Mouse (Mus musculus) lung, postnatal 36 days (tissue): ENCODE measurements at regions not wholly inside any gene's neighbourhood (a gene's known extent, or its start where the extent isn't known, plus 50 kb on each side); places are given as distances from the start of the nearest gene placed in this dataset.

Experiments
- DNase-seq: peaks from one replicate; pipeline ENCODE4 v3.0.0; 2022; ENCODE audit warnings: mixed read lengths

DNA sequence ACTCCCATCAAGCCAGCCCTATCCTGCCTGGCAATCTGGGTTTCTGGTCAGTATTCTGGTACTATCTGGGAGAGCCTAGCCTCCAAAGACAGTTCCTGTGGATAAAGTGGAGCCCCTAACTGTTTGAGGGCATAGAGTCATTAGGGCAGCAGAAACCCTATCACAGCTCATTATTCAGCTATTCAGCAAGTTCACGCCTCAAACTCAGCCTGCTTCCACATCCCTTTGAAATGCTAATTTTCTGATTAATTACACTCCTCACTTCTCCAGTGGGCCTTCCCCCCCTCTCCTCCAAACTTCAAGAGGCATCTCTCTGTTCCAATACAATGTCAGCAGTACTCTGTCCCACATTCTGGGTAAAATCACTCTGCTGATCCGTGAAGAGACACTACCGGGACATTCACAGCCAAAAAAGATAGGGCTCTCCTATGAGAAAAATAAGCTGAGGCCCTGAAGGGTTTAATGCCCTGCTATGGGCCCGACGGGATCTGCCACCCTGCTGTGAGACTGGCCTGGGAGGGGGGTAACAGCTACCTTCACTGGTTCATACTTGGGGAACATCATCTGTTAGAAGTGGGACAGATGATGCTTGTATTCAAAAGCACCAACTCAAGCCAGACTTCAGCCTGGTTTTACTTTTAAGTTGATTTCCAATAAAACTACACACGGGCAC is 220.0 kb upstream of the Zdhhc25 start:
- DNase-seq: no peak

DNA sequence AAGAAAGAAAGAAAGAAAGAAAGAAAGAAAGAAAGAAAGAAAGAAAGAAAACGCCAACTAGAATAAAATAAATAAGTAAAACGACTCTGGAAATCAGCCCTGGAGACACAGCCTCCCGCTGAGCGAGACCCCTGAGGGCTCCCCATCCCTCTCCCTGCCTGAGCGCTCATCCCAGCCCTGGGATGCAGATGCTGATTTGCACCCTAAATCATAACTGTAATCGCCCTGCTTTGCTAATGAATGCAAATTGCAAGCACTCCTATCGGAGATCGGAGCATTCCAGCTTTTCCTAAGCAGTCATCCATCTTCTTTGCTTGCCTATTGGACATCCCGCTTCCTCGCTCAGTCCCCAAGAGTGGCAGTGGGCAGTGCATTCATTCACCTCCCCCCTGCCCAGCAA is 218.7 kb upstream of the Zdhhc25 start:
- DNase-seq: no peak

DNA sequence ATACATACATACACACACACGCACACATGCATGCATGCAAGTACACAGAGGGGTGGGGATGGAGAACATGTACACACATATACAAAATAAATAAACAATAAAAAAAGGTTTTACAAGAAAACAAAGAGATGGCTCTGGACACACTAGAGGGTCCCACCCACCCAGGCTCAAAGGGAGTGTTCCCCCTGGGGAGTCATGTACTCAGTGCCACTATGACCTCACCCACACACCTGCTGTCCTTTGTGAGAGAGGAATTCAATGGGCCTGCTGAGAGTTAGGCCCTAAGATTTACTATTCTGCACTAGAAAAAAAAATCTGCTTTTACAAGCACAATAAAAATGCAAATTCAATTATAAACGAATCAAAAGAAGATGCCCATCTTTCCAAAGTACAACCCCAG is 214.2 kb upstream of the Zdhhc25 start:
- DNase-seq: no peak

DNA sequence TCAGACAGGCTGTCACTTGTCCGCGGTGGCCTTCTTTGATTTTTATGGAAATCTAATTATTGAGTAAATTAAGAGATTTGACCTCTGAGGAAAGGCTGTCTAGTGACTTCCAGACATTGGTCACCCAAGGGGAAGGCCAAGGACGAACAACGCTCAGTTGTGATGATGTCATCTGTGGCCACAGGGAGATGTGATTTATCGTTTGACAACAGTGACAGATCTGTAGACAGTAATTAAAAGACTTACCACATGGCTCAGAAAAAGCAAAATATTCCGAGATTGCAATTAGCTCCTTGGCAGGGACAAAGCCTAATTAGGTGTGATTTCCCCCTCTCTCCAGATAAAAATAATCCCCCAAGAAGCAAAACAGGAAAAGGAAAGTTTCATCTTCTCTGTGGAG is 213.4 kb upstream of the Zdhhc25 start:
- no peak for DNase-seq

DNA sequence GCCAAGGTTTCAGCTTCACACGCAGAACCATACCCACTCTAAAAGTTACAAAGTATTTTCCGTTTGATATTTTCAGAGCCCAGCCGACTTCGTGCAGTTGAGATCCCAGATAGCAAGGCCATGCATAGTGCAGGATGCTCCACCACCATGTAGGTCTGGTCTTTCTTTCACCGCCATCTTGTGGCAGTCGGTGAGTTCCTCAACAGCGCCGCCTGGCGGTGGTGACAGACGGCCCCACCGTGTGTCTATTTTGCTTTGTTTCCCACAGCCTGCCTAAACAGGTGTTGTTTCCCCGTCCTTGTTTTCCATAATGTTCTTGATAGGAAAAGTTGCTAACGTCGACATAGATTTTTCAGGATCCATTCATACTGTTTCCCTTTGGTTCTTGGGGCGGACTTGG is 208.3 kb upstream of the Zdhhc25 start:
- no peak for DNase-seq

DNA sequence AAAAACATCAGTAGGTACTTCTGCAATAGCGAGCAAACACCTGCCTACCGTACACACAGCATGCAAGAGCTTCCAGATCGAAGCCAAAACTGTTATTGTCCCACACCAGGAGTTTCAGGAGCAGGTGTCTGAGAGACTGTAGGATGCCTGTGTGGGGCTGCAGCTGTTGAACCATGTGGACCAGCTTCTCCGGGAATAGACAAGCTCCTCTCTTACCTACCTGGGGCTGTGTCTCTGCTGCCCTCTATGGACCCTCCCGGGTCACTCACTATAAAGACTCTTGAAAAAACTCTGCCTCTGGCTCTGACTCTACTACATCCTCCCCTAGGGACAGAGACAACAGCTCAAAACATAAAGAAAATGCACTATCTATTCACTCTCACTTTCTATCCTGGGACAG is 201.0 kb upstream of the Zdhhc25 start:
- DNase-seq: no peak

DNA sequence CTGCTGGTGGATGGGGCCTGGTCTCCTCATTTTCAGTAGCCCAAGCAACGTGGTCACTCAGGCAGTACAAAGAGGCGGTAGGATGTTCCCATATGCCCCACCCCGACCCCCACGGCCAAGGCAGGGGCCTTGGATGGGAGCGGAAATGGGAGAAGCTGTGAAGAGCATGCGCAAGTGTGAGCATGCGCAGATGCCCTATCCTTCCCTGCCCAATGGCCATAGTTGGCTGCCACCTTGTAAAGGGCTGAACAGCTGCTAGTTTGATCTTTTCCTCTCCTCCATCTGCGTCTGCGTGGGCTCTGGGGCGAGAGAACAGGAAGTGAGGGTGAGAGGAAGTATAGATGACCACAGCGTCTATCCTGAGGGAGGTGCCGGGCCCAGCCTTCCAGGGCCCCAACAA is 200.1 kb upstream of the Zdhhc25 start:
- DNase-seq: no peak

DNA sequence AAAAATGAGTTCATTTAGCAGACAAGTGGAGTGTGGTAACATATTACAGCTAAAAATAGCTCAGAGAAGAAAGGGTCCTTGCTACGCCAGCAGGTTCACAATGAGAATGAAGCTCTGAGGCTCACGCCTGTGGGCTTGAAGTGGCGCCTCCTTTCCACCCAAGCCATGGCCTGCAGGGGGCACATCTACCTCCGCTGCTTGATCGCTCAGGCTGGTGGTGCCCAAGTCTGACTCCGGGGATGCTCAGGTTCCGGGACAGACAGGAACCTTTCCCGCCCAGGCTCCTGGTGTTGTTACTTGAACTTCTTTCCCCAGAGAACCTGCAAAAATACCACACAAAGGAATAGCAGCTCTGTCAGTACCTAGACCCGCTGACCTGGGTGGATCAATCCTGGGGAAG is 199.3 kb upstream of the Zdhhc25 start:
- no peak for DNase-seq

DNA sequence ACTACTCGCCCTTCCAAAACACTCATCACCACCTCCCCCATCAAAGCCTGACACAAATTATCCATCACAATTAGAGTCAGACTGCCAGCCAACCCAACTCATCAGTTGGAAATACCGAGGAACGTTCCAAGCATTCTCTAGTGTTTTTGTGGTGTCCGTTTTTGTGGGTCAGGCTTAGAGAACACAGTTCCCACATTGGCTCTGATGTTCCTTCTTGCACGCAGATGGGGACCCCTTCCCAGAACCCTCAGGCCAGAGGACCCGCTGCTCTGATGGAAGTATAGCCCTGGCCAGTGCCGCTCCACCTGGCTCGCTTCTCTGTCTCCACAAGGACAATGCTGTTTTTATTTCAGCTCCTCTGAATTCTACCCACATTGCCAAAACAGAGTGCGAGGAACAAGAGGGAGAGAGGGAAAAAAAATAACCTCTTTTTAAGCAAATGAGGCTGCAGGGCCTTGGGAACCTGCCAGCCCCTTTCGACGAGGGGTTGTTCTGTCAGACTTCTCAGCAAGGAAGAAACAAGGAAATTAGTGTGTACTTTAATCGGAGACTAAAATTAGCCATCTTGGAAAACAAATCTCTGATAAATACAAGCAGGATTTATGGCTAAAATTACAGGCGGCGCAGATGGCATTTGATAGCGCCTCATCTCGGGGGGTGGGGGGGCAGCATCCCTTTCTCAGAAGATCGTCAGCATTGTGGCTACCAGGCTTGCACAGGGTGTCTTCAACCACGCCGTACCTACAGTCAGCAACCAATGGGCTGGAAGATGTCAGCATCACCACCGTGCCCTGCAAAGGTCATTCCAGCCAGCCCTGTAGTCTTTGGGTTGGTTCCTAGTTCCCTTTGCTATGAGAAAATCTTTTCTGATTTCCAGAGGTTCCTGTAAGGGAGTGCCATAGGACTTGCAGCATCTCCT is 191.4 kb upstream of the Zdhhc25 start:
- no peak for DNase-seq

DNA sequence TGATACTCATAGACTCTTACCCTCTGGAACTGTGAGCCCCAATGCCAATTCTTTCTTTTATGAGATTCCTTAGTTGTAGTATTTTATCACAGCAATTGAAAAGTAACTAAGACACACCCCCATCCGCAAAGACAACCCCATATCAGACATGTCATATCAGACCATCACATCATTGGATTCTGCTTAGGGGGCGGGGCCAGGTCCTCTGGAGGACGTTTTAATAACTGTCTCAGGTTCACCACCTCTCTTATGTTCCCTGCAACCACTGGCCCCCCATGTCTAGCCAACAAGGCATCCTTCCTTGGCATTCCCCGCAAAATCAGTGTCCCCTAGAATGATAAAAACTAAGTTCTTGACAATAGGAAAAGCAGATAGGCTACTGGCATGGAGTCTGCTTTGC is 185.9 kb upstream of the Zdhhc25 start:
- DNase-seq: no peak

DNA sequence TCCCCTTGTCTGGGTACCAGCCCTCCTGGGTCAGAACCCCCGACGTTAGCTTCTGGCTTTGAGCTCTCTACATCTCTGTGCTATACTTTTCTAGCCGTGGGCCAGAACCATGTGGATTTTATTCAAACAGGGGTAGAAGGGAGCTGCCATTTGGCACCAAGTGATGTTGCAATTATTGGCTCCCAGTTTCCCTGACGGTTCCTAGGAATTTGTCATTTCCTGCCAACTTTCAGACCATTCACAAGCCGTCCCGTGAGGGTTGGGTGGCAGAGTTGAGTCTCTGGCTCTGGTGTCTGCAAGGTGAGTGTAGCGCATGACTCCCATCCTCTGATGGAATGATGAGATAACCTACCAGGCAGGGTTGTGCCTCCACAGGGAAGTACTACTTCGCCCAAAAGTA is 181.2 kb upstream of the Zdhhc25 start:
- DNase-seq: no peak

DNA sequence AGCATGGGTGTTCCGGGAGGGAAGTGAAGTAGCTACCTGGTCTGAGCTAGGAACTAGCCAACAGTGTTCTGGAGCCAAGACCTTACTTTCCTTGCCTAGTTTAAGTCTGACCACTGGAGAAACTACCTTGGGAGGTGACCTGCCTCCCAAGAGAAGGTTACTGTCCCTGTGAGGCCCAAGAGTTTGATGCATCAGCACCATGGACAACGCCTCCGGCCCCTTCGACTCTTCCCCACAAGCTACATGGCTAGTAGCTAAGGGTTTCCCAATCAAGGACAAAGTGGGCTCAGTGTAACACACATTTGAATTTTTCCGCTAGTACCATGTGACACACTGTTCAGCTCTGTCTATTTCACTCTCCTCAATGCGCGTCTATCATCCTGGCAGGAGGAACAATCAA is 171.7 kb upstream of the Zdhhc25 start:
- DNase-seq: no peak

DNA sequence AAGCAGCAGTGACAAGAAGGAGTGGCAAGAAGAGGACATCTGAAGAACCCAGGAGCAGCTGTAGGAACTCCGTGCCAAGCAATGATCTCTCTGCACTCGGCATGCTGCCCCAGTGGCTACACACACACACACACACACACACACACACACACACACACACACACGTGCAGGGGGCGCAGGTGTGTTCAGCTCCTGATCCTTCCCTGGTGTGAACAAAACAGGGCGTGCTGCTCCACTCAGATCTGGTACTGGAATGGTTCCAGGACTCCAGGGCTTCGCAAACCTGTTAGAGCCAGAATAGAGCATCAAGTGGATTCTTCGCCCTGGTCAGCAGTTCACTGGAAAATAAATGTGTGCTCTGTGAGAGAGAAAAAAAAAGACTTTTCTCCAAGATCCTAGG is 169.2 kb upstream of the Zdhhc25 start:
- no peak for DNase-seq

DNA sequence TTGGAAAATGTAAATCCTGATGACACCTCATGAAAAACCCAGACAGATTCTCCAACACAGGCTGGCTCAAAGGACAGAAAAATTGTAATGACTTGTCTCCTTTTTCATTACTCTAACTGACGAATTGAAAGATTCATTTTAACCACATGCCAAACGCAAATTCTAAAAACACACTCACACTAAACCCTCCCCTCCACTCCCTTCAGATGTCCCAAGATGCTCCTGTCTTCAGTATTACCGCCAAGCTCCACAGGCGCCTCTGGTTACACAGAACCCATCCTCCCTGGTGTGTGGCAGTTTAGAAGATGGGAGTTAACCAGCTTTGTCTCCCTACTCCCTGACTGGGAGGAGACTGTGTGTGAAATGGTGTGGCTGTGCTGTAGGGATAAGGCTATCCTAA is 151.8 kb upstream of the Zdhhc25 start:
- no peak for DNase-seq

DNA sequence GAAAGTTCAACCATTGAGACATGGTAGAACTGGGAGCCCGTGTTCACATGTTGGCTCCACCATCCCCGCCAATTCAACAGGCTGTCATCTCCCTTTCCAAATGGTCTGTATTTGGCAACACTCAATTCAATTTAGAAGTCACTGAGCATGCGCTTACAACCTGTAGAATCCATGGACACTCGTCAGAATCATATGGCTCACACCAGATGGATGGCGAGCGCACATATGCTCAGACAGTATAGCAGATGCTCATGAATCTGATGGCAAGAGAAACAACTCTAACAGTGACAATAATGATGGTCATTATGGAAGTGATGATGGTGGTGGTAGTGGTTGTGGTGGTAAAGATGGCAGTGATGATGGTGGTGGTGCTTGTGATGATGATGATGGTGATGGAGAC is 148.9 kb upstream of the Zdhhc25 start:
- DNase-seq: no peak

DNA sequence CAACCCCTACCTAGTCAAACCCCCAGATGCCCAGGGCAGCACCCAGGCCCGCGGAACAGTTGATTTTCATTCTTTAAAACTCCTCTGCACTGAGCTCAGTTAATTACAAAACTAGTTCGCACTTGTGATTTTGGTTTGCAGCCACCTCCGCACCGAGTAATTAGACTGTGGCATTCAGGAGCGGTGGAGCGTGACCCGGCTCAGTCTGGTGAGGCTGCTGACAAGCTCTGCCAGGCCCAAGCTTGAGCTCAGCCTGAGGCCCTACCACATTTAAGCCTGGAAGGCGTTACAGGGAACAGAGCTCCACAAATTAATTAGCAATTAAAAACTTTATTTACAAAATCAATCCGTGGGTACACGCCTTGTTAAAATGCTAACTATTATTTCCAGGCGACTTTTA is 132.0 kb upstream of the Zdhhc25 start:
- DNase-seq: no peak

DNA sequence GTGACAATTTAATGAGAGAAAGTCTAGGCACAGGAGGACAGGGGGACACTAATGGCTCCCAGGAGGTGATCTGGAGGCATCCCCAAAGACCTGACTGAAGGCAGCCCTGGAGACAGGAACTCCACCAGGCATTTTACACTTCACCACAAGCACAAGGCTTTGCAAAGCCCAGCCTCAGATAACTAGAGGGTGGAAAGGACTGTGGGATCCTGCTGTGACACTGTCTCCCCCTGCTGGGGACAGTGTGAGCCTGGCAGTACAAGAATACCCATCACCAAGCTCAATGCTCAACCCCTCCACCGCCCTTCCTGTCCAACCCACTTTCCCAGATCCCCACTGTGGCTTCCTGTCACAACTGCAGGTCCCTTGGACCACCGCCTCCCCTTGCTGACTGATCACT is 131.3 kb upstream of the Zdhhc25 start:
- peak; percentile 2 for DNase-seq

DNA sequence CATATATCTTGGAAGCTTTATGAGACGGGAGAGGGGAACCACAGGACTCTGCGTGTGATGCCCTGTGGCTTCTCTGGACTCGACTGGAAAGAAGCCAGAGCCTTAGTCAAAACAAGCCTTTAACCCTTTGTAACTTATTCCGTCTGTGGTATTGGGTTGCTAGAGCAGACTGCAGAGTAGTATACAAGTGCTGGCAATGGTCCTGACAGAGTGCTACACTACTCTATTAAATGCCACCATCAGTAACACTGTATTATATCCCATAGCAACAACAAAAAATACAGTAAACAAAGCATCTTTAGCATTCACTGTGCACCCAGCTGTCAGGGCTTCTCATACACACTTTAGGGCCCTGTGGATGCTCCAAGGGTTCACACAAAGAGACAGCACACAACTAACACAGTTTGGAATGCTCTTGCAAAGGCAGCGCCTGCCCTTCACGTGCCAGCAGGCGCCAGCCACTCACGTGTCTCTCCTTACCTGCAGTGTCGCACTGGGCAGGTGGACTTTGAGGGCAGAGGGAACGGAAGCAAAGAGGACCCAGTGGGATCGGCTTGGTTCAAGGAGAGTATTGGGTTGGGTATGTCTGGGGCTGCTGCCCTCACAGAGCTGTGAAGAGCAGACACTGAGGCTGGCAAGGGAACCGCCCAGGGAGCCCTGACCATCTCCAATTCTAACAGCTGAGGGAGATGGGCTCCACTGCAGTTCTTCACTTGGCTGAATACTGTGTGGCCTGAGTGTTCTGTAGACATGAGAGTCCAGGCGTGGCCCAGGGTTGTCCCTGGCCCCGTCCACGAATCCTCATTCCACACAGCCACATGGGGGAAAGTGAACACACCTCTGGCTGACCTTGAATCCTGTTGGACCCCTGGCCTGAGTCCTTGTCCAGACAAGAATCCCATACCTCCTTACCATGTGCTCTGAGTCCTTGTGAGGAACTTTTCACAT is 130.3 kb upstream of the Zdhhc25 start:
- DNase-seq: no peak

DNA sequence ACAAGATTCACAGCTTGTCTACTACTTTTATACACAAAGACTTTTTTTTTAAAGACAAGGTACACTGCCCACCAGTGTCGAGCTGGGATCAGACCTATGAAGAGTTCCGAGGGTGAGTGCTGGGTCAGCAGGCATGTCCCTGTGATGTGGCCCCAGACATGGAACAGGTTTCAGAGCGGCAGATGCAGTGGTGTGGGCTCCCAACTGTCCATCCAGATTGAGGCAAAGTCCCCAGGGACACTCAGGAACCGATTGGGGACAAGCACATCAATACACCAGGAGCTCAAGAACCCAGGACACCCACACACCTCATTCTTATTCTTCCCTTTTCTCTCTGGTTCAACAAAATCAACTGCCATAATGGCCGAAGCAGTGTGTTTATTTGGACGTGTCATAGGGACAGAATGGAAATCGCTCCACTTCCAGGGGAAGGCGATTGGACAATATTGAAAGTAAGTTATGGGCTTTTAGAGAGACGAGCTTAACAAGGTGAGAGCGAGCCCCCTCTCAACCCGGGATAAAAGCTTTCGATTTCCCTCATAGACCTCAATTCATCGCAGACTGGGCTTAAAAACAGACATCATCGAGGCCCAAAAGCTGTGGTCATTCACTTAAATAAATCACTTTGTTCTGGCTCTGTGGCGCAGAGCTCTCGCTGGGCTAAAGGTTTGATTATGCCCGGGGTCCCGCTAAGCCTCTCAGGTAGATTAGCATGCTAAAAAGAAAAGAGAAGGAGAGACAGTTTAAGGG is 127.6 kb upstream of the Zdhhc25 start:
- DNase-seq: no peak

DNA sequence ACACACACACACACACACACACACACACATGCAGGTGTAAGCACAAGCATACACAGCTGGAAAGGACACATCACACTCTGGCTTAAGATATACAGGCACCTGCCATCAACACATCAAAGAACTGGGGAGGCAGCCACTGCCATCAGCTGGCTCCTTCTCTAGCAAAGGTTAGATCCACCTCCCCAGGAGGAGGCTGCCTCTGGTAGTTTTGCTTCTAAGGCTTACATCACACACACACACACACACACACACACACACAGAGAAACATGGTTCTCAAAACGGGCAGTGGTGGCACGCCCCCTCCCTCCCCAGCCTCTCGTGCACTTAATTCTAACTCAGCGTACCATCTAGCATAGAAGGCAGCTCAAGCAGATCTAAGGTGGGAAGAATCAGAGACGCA is 126.9 kb upstream of the Zdhhc25 start:
- no peak for DNase-seq

DNA sequence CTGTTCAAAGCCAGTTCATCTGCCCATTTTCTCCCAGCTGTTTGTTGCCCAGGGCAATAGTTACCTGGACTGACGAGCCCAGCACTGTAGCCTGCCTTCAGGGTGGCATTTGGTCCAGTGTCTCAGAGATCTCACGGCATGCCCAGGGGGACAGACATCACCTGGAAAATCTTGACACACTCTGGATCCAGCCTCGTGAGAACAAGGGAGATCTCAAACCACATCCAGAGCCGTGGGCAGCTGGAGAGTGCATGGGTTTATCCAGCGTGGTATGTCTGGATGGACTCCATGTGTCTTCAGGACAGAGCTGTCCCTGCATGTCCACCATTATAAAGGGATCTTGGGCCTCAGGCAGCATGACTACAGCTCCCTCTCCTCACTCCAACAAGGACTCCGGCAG is 116.6 kb upstream of the Zdhhc25 start:
- no peak for DNase-seq

DNA sequence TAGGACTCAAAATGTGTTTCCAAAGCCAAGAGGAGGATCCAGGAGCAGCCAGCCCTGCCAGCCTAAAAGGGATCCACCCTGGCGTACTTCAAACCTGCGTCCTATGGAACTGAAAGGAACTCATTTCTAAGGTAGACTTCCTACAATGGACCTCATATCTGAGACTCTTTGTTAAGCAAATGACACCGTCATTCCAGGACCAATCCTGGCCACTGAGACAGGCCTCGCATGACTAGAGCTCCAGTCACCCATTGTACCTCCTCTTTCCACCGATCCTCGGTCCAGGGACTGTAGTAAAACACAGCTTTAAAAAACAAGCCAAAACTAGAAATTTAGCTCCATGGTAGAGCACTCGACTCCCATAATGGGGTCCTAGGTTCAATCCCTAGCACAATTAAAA is 110.4 kb upstream of the Zdhhc25 start:
- DNase-seq: no peak
